In the genomic region with DNA sequence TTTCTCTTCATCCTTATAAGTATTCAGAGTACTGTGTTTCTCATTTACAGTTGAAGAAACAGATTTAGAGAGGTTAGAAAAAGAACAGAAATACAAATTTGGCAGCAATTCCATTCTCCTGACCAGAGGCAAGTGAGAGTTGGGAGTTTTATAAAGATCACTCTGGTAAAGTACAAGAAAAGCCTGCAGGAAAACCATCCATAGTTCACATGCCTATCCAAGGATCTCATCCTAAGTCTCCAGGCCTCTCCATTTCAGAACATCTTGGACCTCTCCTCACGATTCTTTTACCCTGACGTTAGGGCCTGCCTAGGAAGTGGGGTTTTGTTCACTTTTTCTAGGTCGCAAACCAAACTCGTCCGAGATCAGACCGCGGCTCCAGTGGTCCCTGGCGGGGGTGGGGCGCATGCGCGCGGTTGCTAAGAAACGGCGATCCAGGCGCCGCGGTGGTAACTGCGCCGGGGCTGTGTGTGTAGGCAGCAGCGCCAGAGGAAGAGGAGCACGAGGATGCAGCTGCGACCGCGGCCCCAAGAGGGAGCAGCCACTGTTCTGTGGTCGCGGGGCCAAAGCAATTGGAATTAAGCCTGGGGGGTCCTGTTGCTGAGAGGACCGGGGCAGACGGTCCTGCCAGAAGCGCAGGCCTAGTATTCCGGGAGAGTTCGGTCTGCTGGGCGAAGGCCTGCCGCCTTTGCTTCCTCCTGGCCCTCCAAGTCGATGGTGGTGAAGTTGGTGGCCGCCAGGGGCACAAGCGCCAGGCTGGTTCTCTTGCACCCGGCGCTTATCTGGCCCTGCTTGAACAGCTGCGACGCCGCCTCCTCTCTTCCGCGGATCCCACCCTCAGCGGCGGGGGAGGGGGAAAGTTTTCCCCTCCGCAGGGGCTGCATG, we compare ENCODE assay signal across 8 mouse cellular contexts. TPM values are rescaled to one million over a fixed set of nuclear protein-coding genes. Genes with fewer than 3 reads are reported as not detected.
DNase-seq lines count a peak whose midpoint lies in the region; ATAC-seq and TF ChIP-seq lines count a peak whose summit lies in the region.

A gene (plus strand): TSS at position 452 of the 885 bp plus-strand sequence.

- no peaks in the 10 kb centered on the region for H3K36me3 ChIP-seq in forebrain, embryonic 13.5 days (ENCODE audit: poor library complexity, severe bottlenecking)
- H3K36me3 ChIP-seq in heart, postnatal 0 days (replicated peaks; ENCODE audit: control insufficient read depth, insufficient read depth, low read length): no peaks in the 10 kb centered on the region
- H3K36me3 ChIP-seq in liver, embryonic 13.5 days: no peaks in the 10 kb centered on the region
- H3K36me3 ChIP-seq in neural tube, embryonic 11.5 days (ENCODE audit: control insufficient read depth, insufficient read depth, low read length): no peaks in the 10 kb centered on the region

- 26% methylated on average over 39 of the region's 46 CpGs for WGBS in forebrain, embryonic 13.5 days
- WGBS in heart, postnatal 0 days: 18% methylated on average over 39 of the region's 46 CpGs
- 12% methylated on average over 44 of the region's 46 CpGs for WGBS in liver, embryonic 13.5 days (ENCODE audit: insufficient replicate concordance)
- WGBS in neural tube, embryonic 11.5 days: 17% methylated on average over 41 of the region's 46 CpGs

- no peak; the same call in 1 of the 2 replicates for TF ChIP-seq CTCF in heart, postnatal 0 days (IDR thresholded peaks at IDR 0.05; ENCODE audit: low read depth)

- peak; percentile 32 to 40 for DNase-seq in CD8-positive naive resting alpha-beta T cell, adult 2 months (ENCODE audit: low read depth in 2 of 2, low spot score in 2 of 2)
- DNase-seq in c-Kit-positive CD71-positive TER-119-positive erythroid progenitor cells, embryonic 14.5 days (ENCODE audit: low spot score): peak; percentile 6
- DNase-seq in heart, postnatal 0 days (ENCODE audit: low spot score): peak; percentile 41
- DNase-seq in kidney, postnatal 25 days: peak; percentile 61 to 73
- peak; percentile 18 for DNase-seq in liver, embryonic 13.5 days
- peak; percentile 85 for DNase-seq in neural tube, embryonic 11.5 days (ENCODE audit: low spot score)
- peak; percentile 49 for DNase-seq in telencephalon, adult 2 months (ENCODE audit: low read depth, low spot score)

- peak within 1 kb of the TSS; percentile 46 for H3K4me3 ChIP-seq in forebrain, embryonic 13.5 days
- H3K4me3 ChIP-seq in heart, postnatal 0 days (ENCODE audit: low read depth, low read length): peak within 1 kb of the TSS; percentile 54
- peak within 1 kb of the TSS; percentile 47 for H3K4me3 ChIP-seq in liver, embryonic 13.5 days (replicated peaks)
- H3K4me3 ChIP-seq in neural tube, embryonic 11.5 days (ENCODE audit: low read depth, low read length): peak within 1 kb of the TSS; percentile 39

- ATAC-seq in forebrain, embryonic 13.5 days: peak; percentile 99
- ATAC-seq in heart, postnatal 0 days (ENCODE audit: insufficient read depth, low read depth): peak; percentile 93
- peak; percentile 84 for ATAC-seq in liver, embryonic 13.5 days (ENCODE audit: low read depth)
- ATAC-seq in neural tube, embryonic 11.5 days (ENCODE audit: insufficient read depth, low FRiP score, low TSS enrichment): peak; percentile 98

- peak within 1 kb of the TSS; percentile 55 for H3K4me2 ChIP-seq in forebrain, embryonic 13.5 days
- peak within 1 kb of the TSS; percentile 66 for H3K4me2 ChIP-seq in heart, postnatal 0 days (ENCODE audit: low read depth, low read length)
- peak within 1 kb of the TSS; percentile 64 for H3K4me2 ChIP-seq in liver, embryonic 13.5 days
- H3K4me2 ChIP-seq in neural tube, embryonic 11.5 days (ENCODE audit: low read depth): peak within 1 kb of the TSS; percentile 41

- H3K9ac ChIP-seq in forebrain, embryonic 13.5 days: peak within 1 kb of the TSS; percentile 58
- peak within 1 kb of the TSS; percentile 40 for H3K9ac ChIP-seq in heart, postnatal 0 days (replicated peaks; ENCODE audit: low read depth, low read length)
- 0 out of 2 replicates have a peak within 1 kb of the TSS, but pooled peaks have one; percentile 9 for H3K9ac ChIP-seq in liver, embryonic 13.5 days
- peak within 1 kb of the TSS; percentile 44 for H3K9ac ChIP-seq in neural tube, embryonic 11.5 days (ENCODE audit: low read length)

- TF ChIP-seq EP300 in heart, postnatal 0 days (IDR thresholded peaks at IDR 0.05; ENCODE audit: low read depth): no peak

- H3K9me3 ChIP-seq in forebrain, embryonic 13.5 days (replicated peaks): no peaks in the 10 kb centered on the region
- H3K9me3 ChIP-seq in heart, postnatal 0 days (replicated peaks; ENCODE audit: control insufficient read depth, low read length): no peaks in the 10 kb centered on the region
- no peaks in the 10 kb centered on the region for H3K9me3 ChIP-seq in liver, embryonic 13.5 days (replicated peaks)
- H3K9me3 ChIP-seq in neural tube, embryonic 11.5 days (ENCODE audit: control insufficient read depth, low read length): no peaks in the 10 kb centered on the region

- no peaks in the 10 kb centered on the region for H3K27me3 ChIP-seq in forebrain, embryonic 13.5 days
- H3K27me3 ChIP-seq in heart, postnatal 0 days (ENCODE audit: control insufficient read depth, insufficient read depth, low read length): no peaks in the 10 kb centered on the region
- H3K27me3 ChIP-seq in liver, embryonic 13.5 days: 0 out of 2 replicates have a peak, but pooled peaks cover 4% of the 10 kb centered on the region
- no peaks in the 10 kb centered on the region for H3K27me3 ChIP-seq in neural tube, embryonic 11.5 days (ENCODE audit: control insufficient read depth, insufficient read depth, low read length)

- H3K27ac ChIP-seq in forebrain, embryonic 13.5 days: peak within 1 kb of the TSS; percentile 69
- H3K27ac ChIP-seq in heart, postnatal 0 days (ENCODE audit: low read depth): peak within 1 kb of the TSS; percentile 43
- no peak within 1 kb of the TSS for H3K27ac ChIP-seq in liver, embryonic 13.5 days
- 0 out of 2 replicates have a peak within 1 kb of the TSS, but pooled peaks have one; percentile 23 for H3K27ac ChIP-seq in neural tube, embryonic 11.5 days (ENCODE audit: low read depth, low read length)

- no peaks in the 10 kb centered on the region for H3K4me1 ChIP-seq in forebrain, embryonic 13.5 days
- no peaks in the 10 kb centered on the region for H3K4me1 ChIP-seq in heart, postnatal 0 days (ENCODE audit: control insufficient read depth, insufficient read depth)
- H3K4me1 ChIP-seq in liver, embryonic 13.5 days (replicated peaks): no peaks in the 10 kb centered on the region
- H3K4me1 ChIP-seq in neural tube, embryonic 11.5 days (ENCODE audit: control insufficient read depth, insufficient read depth, low read length): no peaks in the 10 kb centered on the region

RNA-seq across cellular contexts. Expression of the gene that starts here (rescaled TPM):
- 2.1 and 2.2 TPM in 2 replicates for polyA plus RNA-seq in forebrain, embryonic 13.5 days (2015; fragmentation: Nextera tagmentation; extraction: Ambion mirVana)
- 0.53 and 1.7 TPM in 2 replicates for total RNA-seq in heart, postnatal 0 days (2014; rRNA removed; ENCODE audit: low replicate concordance)
- polyA plus RNA-seq in heart, postnatal 0 days (2015; fragmentation: Nextera tagmentation; extraction: Ambion mirVana): 0.55 and 0.63 TPM in 2 replicates
- polyA plus RNA-seq in liver, embryonic 13.5 days (2015; fragmentation: Nextera tagmentation; extraction: Ambion mirVana): 0.17 and 0.23 TPM in 2 replicates
- 1.9 and 3.0 TPM in 2 replicates for polyA plus RNA-seq in neural tube, embryonic 11.5 days (2014; fragmentation: Nextera tagmentation; extraction: Ambion mirVana)

Comparison
In these comparisons a context has a peak if more than half of its experiments do, and no peak if none do; other contexts are left out.
1. Peak in DNase-seq, ATAC-seq, H3K4me3 ChIP-seq, H3K9ac ChIP-seq and H3K4me2 ChIP-seq in liver, embryonic 13.5 days; RNA of the gene not detected or under 1 TPM.
2. DNase-seq: peak in every context shown above with its lines; median percentile 85 in neural tube, embryonic 11.5 days; 67 in kidney, postnatal 25 days; 49 in telencephalon, adult 2 months; 41 in heart, postnatal 0 days; 36 in CD8-positive naive resting alpha-beta T cell, adult 2 months; 18 in liver, embryonic 13.5 days; 6 in c-Kit-positive CD71-positive TER-119-positive erythroid progenitor cells, embryonic 14.5 days.